Mouse (Mus musculus) ES-E14 (cell line): ENCODE measurements at regions not wholly inside any gene's neighbourhood (a gene's known extent, or its start where the extent isn't known, plus 50 kb on each side); places are given as distances from the start of the nearest gene placed in this dataset.

ENCODE experiments used
- CHD2 ChIP-seq: IDR thresholded peaks from 2 replicates; pipeline ENCODE4 v1.6.1; 2014; ENCODE audit warnings: mild to moderate bottlenecking, low read depth, low read length, inconsistent platforms
- HCFC1 ChIP-seq: IDR thresholded peaks from 2 replicates; pipeline ENCODE4 v1.6.1; 2012; ENCODE audit warnings: low read length, inconsistent platforms, borderline replicate concordance; ENCODE audit not compliant: insufficient read depth
- MAFK ChIP-seq: IDR thresholded peaks from 2 replicates; pipeline ENCODE4 v1.6.1; 2014; ENCODE audit warnings: mild to moderate bottlenecking, low read depth, low read length, inconsistent platforms; ENCODE audit not compliant: insufficient read depth
- ZC3H11A ChIP-seq: IDR thresholded peaks from 2 replicates; pipeline ENCODE4 v1.6.1; 2012; ENCODE audit warnings: low read depth, mild to moderate bottlenecking, inconsistent platforms, low read length, borderline replicate concordance

GRCm38 (mm10) chr16:24175235-24175760 lies 186.6 kb upstream of the Bcl6 start:
- no peak for TF ChIP-seq CHD2
- TF ChIP-seq HCFC1 = no peak
- TF ChIP-seq MAFK = no peak
- no peak for TF ChIP-seq ZC3H11A
